Mouse (Mus musculus) MN1 (cell line): Measurements from ENCODE around the gene Nmur1.

Experiments
- DNase-seq: peaks from one replicate; pipeline ENCODE4 v3.0.0-alpha.2; 2016; ENCODE audit warnings: low spot score

Nmur1 gene

DNA sequence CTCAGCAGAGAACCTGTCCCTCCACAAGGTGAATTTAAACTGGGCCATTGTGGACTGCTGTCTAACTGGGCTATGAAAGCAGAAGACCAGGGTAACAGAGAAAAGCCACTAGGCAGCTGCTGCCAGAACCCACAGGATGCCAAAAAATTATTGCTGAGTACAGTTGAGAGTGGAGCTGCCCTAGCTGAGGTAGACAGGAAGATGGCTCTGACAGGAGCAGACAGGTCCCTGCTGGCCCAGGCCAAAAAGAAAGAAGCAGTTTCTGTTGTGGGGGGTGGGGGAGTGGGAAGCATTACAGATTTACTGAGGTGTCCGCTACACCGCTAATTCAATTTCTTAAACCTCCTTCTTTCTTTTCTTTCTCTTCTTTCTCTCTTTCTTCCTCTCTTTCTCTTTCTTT lies 16.6 kb downstream of the Nmur1 start:
- no peak for DNase-seq

DNA sequence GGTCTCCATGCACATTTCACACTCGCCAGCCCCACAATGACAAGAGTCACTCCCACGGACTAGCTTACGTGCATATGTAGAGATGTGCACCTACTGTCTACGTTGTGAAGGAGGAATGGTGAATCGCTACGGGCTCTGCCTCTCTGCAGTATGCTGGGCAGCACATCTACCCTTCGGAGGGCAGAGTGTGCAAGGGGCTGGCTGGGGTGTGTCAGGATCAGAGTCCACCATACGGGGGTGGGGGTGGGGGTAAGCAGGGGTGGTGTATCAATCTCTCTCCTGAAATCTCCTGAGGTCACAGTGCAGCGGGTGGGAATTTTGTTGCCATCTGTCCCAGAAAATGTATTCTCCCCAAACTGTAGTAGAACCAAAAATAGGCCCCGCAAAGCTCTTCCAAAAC lies 17.5 kb downstream of the Nmur1 start:
- no peak for DNase-seq

DNA sequence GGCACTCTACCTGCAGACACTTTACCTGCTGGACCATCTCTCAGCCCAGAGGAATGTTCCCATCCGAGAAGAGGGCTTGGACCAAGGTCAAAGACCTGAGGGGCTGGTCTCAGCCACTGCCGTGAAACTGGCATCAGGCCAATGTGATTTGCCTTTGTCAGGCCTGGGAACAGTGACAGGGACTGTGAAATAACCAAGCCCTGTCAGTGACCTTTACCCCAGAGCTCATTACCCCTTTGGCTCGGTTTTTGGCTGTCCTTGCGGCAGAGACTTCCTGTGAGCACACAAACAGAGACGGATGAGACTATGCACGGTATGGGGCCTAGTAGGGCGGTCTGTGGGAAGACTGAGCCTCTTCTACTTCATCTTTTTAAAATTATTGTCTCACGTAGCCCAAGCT lies 19.1 kb downstream of the Nmur1 start:
- no peak for DNase-seq

DNA sequence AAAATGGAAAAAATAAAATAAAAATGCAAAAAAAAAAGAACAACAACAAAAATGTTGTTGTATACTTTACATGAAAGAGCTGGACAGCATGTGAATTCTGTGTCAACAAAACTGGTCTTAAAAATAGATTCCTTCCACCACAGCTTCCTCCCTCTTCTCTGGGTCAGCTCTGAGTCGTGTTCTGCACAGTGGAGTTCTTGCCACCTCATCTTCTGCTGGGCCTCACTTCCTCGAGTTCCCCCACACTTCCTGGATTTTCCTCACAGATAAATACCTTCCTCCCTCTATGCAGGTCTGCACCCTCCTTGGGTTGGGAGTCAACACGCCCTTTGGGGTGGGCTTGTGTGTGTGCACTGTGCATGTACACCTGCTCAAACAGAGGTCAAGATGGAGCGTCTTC lies 19.7 kb downstream of the Nmur1 start:
- no peak for DNase-seq

DNA sequence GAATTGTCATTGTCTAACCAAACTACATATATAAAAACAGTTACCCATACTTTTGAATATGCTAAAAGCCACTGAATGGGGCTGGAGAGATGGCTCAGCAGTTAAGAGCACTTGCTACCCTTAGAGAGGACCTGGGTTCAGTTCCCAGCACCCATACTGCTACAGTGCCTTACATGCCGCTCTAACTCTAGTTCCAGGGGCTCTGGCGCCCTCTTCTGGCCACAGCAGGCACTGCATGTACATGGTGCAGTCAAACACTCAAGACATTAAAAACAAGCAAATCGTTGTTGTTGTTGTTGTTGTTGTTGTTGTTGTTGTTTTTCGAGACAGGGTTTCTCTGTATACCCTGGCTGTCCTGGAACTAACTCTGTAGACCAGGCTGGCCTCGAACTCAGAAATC lies 21.2 kb downstream of the Nmur1 start:
- no peak for DNase-seq

DNA sequence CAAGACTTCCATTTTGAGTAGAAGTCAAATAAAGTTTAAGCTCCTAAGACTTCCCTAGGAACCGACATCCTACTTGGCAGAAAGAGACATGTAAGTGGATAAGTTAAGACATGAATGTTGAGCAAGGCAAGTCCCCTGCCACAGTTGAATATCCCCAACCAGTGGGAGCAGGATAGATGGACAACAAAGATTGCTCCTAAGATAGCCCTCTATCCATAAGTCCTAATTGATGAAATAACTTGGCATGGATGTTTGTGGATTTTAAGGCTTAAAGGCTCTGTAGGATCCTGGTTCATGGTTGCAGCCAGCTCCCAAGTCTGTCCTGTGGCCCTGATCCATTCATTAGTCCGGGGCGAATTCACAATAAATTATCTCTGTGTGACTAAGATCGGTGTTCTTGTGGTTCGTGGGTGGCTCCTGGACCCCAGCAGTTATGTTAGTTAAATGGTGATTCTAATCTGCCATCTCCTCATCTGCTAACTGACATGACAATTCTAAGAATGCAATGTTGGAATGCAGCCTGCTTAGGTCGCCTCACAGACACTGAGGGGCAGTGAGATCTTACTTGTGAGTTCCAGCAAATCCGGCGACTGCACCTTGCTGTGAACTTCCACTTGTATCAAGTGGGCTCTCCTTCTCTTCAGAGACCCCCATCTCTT lies 25.8 kb downstream of the Nmur1 start:
- no peak for DNase-seq

DNA sequence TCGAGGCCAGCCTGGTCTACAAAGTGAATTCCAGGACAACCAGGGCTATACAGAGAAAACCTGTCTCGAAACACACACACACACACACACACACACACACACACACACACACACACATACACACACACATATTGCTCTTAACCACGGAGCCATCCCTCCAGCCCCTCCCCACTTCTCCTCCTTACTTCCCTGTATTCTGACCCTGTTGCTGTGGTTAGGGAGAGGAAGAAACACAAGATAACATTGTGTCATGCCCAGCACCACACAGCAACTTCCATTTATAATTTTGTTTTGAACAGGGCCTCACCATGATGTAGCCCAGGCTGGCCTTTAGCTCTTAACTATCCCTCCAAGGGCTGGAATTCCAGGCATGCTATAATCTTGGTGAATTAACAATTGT lies 26.7 kb downstream of the Nmur1 start:
- no peak for DNase-seq

DNA sequence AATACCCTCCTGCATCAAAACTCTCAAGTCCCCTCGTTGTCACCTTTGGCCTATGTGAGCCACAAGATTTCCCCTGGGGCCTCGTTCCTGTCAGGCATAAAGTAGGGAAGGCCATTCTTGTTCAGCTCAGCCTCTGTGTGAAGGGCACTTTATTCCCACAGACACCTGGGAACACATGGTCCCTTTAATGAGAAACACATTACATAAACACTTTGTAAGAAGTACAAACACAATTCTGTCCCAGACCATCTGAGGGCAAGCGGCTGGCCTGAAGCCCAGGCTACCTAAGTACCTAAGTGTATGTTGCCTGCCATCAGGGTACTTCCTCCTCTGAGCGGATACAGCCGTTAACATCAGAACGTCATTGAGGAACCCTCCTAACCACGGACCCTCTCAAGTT lies 27.8 kb downstream of the Nmur1 start:
- no peak for DNase-seq

DNA sequence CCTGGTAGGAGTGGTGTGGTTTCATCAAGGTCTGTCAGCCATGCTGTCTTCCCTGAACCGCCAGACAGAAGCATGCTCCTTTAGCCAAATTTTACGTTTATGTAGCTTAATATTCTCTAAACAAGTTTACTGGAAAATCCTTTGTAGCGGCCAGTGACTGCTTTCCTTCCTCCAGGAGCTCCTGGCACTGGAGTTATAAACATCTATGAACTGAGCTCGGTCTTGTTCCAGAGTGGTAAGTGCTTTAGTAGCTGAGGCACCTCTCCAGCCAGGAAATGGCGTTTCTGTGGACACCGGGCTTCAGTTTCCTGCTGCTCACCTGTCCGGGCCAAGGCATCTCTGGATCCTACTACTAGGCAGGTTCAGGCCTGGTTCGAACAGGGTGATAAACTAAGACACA lies 28.4 kb downstream of the Nmur1 start:
- DNase-seq, result no peak

DNA sequence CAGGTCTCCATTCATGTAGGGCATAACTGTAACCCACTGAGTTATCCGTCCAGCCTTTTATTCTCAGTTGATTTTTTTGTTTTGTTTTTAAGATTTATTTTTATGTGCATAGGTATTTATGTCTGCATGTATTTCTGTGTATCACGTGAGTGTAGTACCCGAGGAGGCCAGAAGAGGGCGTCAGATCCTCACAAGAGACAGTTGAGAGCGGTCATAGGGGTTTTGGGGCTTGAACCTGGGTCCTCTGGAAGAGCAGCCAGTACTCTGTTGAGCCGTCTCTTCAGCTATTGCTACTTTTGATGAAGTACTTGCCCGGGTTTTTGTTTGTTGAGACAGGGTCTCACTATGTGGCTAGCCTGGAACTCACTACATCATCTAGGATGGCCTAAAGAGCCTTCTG lies 30.1 kb downstream of the Nmur1 start:
- DNase-seq, result no peak

DNA sequence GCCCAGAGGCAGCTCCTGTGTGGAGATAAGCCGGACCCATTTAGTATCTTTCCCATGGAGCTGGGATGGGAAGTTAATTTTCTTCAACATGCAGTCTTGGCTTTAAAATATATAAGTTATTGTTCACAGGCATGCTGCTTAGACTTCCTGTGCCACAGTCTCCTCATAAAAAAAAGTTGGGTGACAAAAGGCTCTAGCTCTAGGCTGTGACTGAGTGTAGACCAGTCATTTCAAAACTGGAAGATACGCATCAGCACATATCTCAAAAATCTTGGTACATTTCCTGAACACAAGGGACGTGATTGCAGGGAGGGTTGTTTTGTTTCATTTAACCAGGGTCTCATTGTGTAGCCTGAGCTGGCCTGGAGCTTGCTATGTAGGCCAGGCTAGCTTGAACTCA lies 31.8 kb downstream of the Nmur1 start:
- no peak for DNase-seq

DNA sequence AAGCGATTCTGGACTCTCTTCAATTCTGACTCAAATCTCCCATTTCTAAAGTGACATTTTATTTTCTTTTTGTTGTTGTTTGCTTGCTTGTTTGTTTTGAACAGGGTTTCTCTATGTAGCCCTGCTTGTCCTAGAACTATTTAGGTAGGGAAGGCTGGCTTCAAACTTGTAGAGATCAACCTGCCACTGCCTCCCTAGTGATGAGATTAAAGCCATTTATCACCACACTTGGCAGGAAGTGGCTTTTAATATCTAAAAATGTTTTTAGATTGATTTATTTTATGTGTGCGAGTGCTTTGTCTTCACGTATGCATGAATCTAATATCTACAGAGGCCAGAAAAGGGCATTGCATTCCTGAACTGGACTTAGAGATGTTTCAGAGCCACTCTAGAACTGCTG lies 32.8 kb downstream of the Nmur1 start:
- DNase-seq, result no peak

DNA sequence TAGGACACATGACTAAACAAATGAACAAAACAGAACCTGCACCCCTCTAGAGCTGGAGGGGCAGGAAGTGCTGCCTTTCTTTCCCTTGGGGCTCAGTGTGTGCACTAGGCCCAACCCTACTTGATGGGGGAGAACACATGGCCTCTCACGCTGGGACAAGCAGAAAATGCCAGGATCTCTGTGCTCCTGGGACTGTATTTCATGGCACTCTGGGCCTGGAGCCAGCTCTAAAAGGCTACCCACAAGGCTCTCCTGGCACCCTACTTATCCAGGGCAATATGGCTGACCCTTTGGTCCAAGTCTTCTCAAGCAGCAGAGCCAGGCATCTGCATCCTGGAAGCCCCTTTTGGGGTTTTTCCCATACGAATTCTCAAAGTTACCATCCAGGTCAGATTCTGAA lies 34.6 kb downstream of the Nmur1 start:
- DNase-seq, result peak; percentile 57

DNA sequence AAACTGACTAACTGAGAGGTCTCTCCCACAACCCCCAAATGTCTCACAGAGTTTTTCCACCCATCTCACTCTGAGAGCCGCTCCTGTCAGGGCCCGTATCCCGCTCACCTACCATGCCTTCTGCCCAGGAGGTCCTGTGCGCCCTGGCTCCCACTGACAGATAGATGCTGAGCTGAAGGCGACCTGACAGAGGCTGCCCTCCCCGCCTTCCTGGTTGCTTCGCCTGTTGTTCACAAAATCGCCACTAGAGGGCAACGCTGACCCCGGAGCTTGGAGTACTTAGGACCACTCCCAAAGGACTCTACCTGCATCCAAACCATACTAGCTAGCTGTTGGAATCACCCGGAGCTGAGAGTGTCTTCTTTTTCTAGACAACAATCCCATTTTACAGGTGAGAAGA lies 36.8 kb downstream of the Nmur1 start:
- DNase-seq, result peak; percentile 70

DNA sequence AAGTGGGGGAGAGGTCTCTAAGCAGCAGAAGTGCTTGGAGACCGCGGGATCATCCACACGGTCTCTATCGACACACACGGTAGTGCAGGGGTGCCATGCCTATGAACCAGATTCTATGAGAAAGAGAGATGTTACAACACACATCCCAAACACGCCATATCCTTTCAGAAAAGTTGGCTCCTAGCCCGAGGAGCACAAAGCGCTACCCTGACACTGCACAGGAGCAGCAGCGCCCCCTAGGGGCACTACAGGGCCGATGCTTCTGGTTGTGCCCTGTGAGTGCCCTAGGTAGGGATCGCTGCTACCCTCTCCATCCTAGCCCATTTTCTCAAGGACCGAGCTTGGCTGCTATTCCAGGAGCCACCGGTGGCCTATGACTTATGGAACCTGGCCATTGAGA lies 45.0 kb downstream of the Nmur1 start:
- DNase-seq, result peak; percentile 14

DNA sequence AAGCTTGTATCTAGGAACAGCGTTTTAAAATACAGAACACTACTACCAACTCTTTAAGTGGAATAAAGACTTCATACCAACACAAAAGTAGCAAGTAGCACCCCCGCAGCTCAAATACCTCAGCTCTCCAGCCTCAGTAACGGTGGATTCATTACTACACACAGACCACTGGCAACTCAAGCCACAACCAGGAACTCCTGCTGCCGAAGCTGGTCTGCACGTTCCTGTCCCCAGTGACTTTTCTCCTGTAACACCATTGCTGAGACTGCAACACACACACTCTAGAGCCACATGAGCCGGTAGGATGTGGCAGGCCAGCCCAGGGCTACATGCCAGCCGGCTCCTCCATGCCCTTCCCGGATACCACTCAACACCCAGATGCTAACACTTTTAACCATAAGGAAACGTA lies 46.9 kb downstream of the Nmur1 start:
- no peak for DNase-seq

DNA sequence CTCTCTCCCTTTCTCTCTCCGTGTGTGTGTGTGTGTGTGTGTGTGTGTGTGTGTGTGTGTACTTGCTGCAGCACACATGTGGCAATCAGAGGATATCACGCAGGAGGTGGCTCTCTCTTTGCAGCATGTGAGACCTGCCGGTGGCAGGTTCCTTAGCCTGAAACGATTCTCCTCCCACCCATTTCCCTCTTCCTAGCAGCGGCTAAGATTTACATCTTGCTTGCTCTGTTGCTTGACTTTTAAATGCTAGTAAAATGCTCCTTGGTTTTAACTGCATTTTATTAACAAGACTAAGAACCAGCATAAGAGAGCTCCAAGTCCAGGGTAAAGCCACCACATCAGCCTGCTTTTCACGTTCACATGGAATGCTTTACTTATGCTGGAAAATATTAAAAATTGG lies 47.4 kb downstream of the Nmur1 start:
- no peak for DNase-seq

DNA sequence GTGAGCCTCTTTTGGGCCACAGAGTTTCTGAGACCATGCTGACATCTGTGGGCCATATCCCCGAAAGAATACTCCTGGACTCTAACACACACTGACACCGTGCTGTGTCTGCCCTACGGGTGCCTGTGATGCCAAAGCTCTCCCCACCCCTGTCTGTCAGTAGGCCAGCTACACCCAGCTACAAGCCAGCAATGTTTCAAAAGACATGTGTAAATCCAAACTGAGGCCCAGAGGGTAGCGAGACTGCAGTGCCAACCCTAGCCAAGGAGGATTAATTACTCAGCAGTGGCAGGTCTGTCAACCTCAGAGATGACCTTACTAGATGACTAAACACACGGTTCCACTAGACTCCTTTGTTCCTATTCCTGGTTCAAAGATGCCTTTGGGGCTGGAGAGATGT lies 49.7 kb downstream of the Nmur1 start:
- DNase-seq, result no peak

DNA sequence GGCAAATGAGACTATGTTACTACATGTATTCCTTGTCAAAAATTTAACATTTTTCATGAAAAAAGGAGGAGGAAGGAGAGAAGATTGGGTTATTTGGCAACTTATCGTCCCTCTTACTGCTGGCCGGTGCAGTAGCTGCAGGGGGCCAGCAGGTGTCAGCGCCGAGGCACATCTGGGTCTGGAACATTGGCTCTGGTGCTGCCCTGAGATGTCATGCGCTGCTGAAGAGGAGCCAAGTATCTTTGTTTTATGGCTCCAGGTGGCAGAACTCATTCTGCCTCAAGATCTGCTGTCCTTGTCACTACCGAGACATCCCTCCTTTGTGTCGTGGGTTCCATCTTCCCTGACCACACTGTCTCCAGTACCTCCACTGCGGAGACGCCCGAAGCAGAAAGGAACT lies 54.0 kb downstream of the Nmur1 start:
- peak; percentile 67 for DNase-seq

DNA sequence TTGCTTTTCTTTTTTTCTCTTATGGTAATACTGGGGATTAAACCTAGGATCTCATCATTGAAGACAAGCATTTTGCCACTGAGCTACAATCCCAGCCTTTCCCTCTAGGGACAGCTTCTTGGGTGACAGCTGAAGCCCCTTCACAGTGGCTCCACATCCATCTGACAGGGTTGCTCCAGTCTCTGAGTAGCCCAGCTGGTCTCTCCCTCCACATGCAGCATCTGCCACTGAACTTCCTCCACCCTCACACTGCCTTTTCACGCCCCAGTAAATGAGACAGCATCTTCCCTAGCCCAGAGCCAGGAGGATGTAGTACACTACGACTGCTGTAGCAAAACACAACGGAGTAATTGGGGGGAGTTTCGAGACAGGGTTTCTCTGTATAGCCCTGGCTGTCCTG lies 57.9 kb downstream of the Nmur1 start:
- no peak for DNase-seq

DNA sequence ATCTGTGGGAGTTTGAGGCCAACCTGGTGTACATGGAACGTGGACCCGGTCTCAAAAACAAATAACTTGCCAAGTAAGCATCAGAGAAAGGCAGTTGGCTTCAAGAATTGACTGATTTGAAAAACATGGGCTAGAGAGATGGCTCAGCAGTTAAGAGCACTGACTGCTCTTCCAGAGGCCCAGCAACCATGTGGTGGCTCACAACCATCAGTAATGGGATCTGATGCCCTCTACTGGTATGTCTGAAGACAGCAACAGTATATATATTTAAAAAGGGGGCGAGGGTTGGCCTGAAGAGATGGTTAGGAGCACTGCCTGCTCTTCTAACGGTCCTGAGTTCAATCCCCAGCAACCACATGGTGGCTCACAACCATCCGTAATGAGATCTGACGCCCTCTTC lies 62.4 kb downstream of the Nmur1 start:
- DNase-seq, result peak; percentile 21

DNA sequence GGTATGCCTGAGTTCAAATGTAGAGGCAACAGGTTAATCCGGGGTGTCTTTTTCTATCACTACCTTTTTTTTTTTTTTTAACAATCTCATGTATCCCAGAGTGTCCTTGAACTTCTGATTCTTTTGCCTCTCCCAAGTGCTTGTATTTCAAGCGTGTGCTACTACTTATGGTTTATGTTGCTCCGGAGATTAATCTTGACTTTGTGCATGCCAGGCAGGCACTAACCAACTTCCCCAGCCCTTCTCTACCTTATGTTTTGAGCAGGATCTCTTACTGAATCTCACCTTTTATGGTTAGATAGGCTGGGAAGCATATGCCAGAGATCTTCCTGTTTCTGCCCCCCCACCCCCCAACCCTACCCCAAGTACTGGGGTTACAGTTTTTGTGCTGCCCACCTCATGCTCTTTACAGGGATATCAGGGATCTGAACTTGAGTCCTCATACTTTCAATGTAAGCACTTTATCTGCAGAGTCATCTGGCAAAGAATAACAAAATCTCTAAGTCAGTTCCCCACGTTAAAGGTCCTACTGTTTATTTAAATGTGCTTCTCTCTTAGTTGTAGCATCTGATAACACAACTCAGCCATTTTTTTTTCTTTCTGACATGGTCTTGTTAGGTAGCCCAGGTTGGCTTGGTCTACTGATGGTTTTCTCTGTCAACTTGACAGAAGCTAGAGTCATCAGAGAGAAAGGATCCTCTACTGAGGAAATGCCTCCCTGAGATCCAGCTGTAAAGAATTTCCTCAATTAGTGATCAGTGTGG lies 64.0 kb downstream of the Nmur1 start:
- DNase-seq, result no peak

DNA sequence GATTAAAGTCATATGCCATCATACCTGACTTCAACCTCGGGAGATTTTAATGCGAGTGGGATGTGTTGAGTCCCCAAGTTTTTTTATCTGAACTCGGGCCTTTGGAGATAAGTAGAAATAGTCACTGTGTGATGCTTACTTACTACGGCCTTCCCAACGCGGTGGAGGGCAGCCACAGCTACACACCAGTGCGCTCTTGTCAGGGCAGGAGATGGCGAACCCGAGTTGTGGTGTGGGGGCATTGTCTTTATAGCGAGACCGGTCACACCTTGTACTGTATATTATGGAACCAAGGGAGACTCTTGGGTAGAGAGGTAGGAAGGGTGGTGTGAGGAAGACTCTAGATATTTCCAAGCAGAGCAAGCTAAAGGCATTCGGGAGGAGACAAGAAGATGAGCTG lies 65.6 kb downstream of the Nmur1 start:
- DNase-seq, result no peak

DNA sequence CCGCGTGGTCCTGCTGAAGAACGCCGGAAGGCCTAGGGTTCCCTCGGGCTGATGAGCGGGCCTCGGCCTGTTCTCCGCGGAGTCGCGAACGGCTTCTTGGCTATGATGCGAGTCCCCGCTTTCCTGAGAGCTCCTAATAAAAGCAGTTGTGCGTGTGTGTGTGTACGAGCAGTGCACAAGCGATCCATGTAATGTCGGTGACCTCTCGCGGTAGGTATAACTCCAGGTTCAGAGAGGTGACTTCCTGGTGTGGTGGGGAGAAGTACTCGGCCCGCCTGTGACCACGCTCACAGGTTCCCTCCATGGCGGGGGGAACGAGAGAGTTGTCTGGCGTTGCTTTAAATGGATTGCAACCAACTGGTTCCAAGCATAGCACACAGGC lies 66.2 kb downstream of the Nmur1 start:
- DNase-seq, result peak; percentile 61
